Mouse (Mus musculus) heart, adult 2 months (tissue): Measurements from ENCODE around the gene Tldc1.

Experiments used
- EP300 ChIP-seq: fragments of 200-500 bp; IDR thresholded peaks from 2 replicates; pipeline ENCODE4 v1.6.1; 2011; ENCODE audit warnings: low read depth, low read length, control low read depth; ENCODE audit not compliant: insufficient read depth
- POLR2A ChIP-seq: fragments of 200-500 bp; IDR thresholded peaks from 2 replicates; pipeline ENCODE4 v1.6.1; 2011; ENCODE audit warnings: mild to moderate bottlenecking, low read depth, low read length, control low read depth; ENCODE audit not compliant: insufficient read depth

GRCm38 (mm10) chr8:119715221-119715620 lies 63.0 kb downstream of the Tldc1 start:
- TF ChIP-seq EP300 (0 out of 2 replicates have a peak, but pooled peaks have one; percentile 11), POLR2A (no peak)
